Mouse (Mus musculus): ENCODE results near the gene 1810009A15Rik. TPM values are rescaled to one million over a fixed set of nuclear protein-coding genes. Genes with fewer than 3 reads are reported as not detected.
A peak's percentile ranks its signal among the peaks of the same experiment; 100 is the strongest.

1810009A15Rik gene
- polyA plus RNA-seq, 1 experiment from 2014 or later = 44.3 TPM

- peak overlapping the region; percentile 86 for H3K9ac ChIP-seq (ENCODE audit: low read depth, low read length)
- H3K36me3 ChIP-seq (ENCODE audit: control insufficient read depth, insufficient read depth, low read length) = peaks cover 26% of the 10 kb centered on the region
- ATAC-seq = no peak
- H3K4me2 ChIP-seq (ENCODE audit: low read length) = peak overlapping the region; percentile 81
- no peaks in the 10 kb centered on the region for H3K27me3 ChIP-seq (replicated peaks; ENCODE audit: control insufficient read depth, insufficient read depth, low read length)
- no peaks in the 10 kb centered on the region for H3K9me3 ChIP-seq (ENCODE audit: control insufficient read depth, low read length)
- H3K4me1 ChIP-seq (ENCODE audit: control insufficient read depth, insufficient read depth, low read depth, low read length) = peaks cover 11% of the 10 kb centered on the region
- WGBS = 78% methylated on average over 10 of the region's 10 CpGs
- peak overlapping the region; percentile 75 for H3K4me3 ChIP-seq (ENCODE audit: low read length)
- H3K27ac ChIP-seq (ENCODE audit: low read depth, low read length) = no peak overlapping the region
These were observed 16.3 kb upstream of the 1810009A15Rik start for GRCm38 (mm10) chr19:8872266-8872840.

- Histone ChIP-seq H3K27ac (ENCODE audit: low read depth, low read length) (no peak overlapping the region), H3K36me3 (ENCODE audit: control insufficient read depth, insufficient read depth, low read length) (peaks cover 30% of the 10 kb centered on the region), H3K4me3 (ENCODE audit: low read length) (no peak overlapping the region), H3K4me2 (ENCODE audit: low read length) (no peak overlapping the region), H3K9ac (ENCODE audit: low read depth, low read length) (no peak overlapping the region), H3K9me3 (ENCODE audit: control insufficient read depth, low read length) (no peaks in the 10 kb centered on the region), H3K27me3 (replicated peaks; ENCODE audit: control insufficient read depth, insufficient read depth, low read length) (no peaks in the 10 kb centered on the region), H3K4me1 (ENCODE audit: control insufficient read depth, insufficient read depth, low read depth, low read length) (peaks cover 18% of the 10 kb centered on the region)
- 96% methylated on average over 7 of the region's 7 CpGs for WGBS
- ATAC-seq = no peak
These were observed 13.6 kb upstream of the 1810009A15Rik start for GRCm38 (mm10) chr19:8875031-8875430.

- peak within 1 kb of the TSS; percentile 81 for H3K27ac ChIP-seq (ENCODE audit: low read depth, low read length)
- no peaks in the 10 kb centered on the region for H3K9me3 ChIP-seq (ENCODE audit: control insufficient read depth, low read length)
- H3K4me1 ChIP-seq (ENCODE audit: control insufficient read depth, insufficient read depth, low read depth, low read length) = peaks cover 9% of the 10 kb centered on the region
- H3K27me3 ChIP-seq (replicated peaks; ENCODE audit: control insufficient read depth, insufficient read depth, low read length) = no peaks in the 10 kb centered on the region
- WGBS = under 1% methylated on average over 42 of the region's 42 CpGs
- peak within 1 kb of the TSS; percentile 86 for H3K4me2 ChIP-seq (ENCODE audit: low read length)
- peak within 1 kb of the TSS; percentile 77 for H3K9ac ChIP-seq (ENCODE audit: low read depth, low read length)
- peak within 1 kb of the TSS; percentile 62 for H3K4me3 ChIP-seq (ENCODE audit: low read length)
- ATAC-seq = peak; percentile 96
- peaks cover 11% of the 10 kb centered on the region; the same call in 1 of the 2 replicates for H3K36me3 ChIP-seq (ENCODE audit: control insufficient read depth, insufficient read depth, low read length)
These were observed 8.2 kb upstream of the 1810009A15Rik start, which contains the start of gene Uqcc3 for GRCm38 (mm10) chr19:8880311-8881033. Gene Uqcc3, minus strand, starts transcription at chr19:8880923.

GRCm38 (mm10) chr19:8881034-8881392 lies 7.6 kb upstream of the 1810009A15Rik start:
- Histone ChIP-seq H3K9me3 (ENCODE audit: control insufficient read depth, low read length) (no peaks in the 10 kb centered on the region), H3K4me3 (ENCODE audit: low read length) (peak overlapping the region; percentile 62), H3K27me3 (replicated peaks; ENCODE audit: control insufficient read depth, insufficient read depth, low read length) (no peaks in the 10 kb centered on the region), H3K4me1 (ENCODE audit: control insufficient read depth, insufficient read depth, low read depth, low read length) (peaks cover 9% of the 10 kb centered on the region), H3K9ac (ENCODE audit: low read depth, low read length) (peak overlapping the region; percentile 77), H3K27ac (ENCODE audit: low read depth, low read length) (peak overlapping the region; percentile 81), H3K36me3 (ENCODE audit: control insufficient read depth, insufficient read depth, low read length) (peaks cover 7% of the 10 kb centered on the region; the same call in 1 of the 2 replicates), H3K4me2 (ENCODE audit: low read length) (peak overlapping the region; percentile 86)
- no peak for ATAC-seq
- WGBS = 23% methylated on average over 3 of the region's 3 CpGs

GRCm38 (mm10) chr19:8883616-8884015 lies 5.0 kb upstream of the 1810009A15Rik start, which contains the start of the genes Lbhd1 and Gm49403:
Gene Lbhd1, plus strand, starts transcription at chr19:8883732.
Gene Gm49403, plus strand, starts transcription at chr19:8883930.
- Histone ChIP-seq H3K4me3 (ENCODE audit: low read length) (no peak within 1 kb of the TSS), H3K4me2 (ENCODE audit: low read length) (no peak within 1 kb of the TSS), H3K27me3 (replicated peaks; ENCODE audit: control insufficient read depth, insufficient read depth, low read length) (no peaks in the 10 kb centered on the region), H3K27ac (ENCODE audit: low read depth, low read length) (no peak within 1 kb of the TSS), H3K4me1 (ENCODE audit: control insufficient read depth, insufficient read depth, low read depth, low read length) (peaks cover 15% of the 10 kb centered on the region), H3K9me3 (ENCODE audit: control insufficient read depth, low read length) (no peaks in the 10 kb centered on the region), H3K36me3 (ENCODE audit: control insufficient read depth, insufficient read depth, low read length) (no peaks in the 10 kb centered on the region), H3K9ac (ENCODE audit: low read depth, low read length) (no peak within 1 kb of the TSS)
- no peak for ATAC-seq
- 82% methylated on average over 3 of the region's 3 CpGs for WGBS

GRCm38 (mm10) chr19:8886916-8887584 lies 1.6 kb upstream of the 1810009A15Rik start:
- no peak overlapping the region; the same call in 1 of the 2 replicates for H3K9ac ChIP-seq (ENCODE audit: low read depth, low read length)
- peaks cover 13% of the 10 kb centered on the region for H3K4me1 ChIP-seq (ENCODE audit: control insufficient read depth, insufficient read depth, low read depth, low read length)
- H3K36me3 ChIP-seq (ENCODE audit: control insufficient read depth, insufficient read depth, low read length) = peaks cover 3% of the 10 kb centered on the region; the same call in 1 of the 2 replicates
- H3K27ac ChIP-seq (ENCODE audit: low read depth, low read length) = no peak overlapping the region
- no peaks in the 10 kb centered on the region for H3K9me3 ChIP-seq (ENCODE audit: control insufficient read depth, low read length)
- H3K4me3 ChIP-seq (ENCODE audit: low read length) = no peak overlapping the region
- 60% methylated on average over 1 of the region's 1 CpGs for WGBS
- no peaks in the 10 kb centered on the region for H3K27me3 ChIP-seq (replicated peaks; ENCODE audit: control insufficient read depth, insufficient read depth, low read length)
- ATAC-seq = no peak
- peak overlapping the region; percentile 71 for H3K4me2 ChIP-seq (ENCODE audit: low read length)

- peaks cover 15% of the 10 kb centered on the region for H3K4me1 ChIP-seq (ENCODE audit: control insufficient read depth, insufficient read depth, low read depth, low read length)
- H3K9me3 ChIP-seq (ENCODE audit: control insufficient read depth, low read length) = no peaks in the 10 kb centered on the region
- peak overlapping the region; percentile 65 for H3K4me3 ChIP-seq (ENCODE audit: low read length)
- peak overlapping the region; percentile 72 for H3K9ac ChIP-seq (ENCODE audit: low read depth, low read length)
- H3K27ac ChIP-seq (ENCODE audit: low read depth, low read length) = peak overlapping the region; percentile 77
- peaks cover 3% of the 10 kb centered on the region; the same call in 1 of the 2 replicates for H3K36me3 ChIP-seq (ENCODE audit: control insufficient read depth, insufficient read depth, low read length)
- H3K27me3 ChIP-seq (replicated peaks; ENCODE audit: control insufficient read depth, insufficient read depth, low read length) = no peaks in the 10 kb centered on the region
- H3K4me2 ChIP-seq (ENCODE audit: low read length) = peak overlapping the region; percentile 71
- WGBS = 15% methylated on average over 19 of the region's 19 CpGs
- ATAC-seq = no peak
These were observed 829 bp upstream of the 1810009A15Rik start for GRCm38 (mm10) chr19:8887585-8888463.

GRCm38 (mm10) chr19:8892829-8893766 lies 4.4 kb downstream of the 1810009A15Rik start, which contains the start of gene Ints5:
Gene Ints5, plus strand, starts transcription at chr19:8893005.
- 3% methylated on average over 50 of the region's 54 CpGs for WGBS
- peak within 1 kb of the TSS; percentile 84 for H3K4me2 ChIP-seq (ENCODE audit: low read length)
- peaks cover 23% of the 10 kb centered on the region for H3K4me1 ChIP-seq (ENCODE audit: control insufficient read depth, insufficient read depth, low read depth, low read length)
- peak within 1 kb of the TSS; percentile 70 for H3K9ac ChIP-seq (ENCODE audit: low read depth, low read length)
- peak within 1 kb of the TSS; percentile 60 for H3K27ac ChIP-seq (ENCODE audit: low read depth, low read length)
- peak within 1 kb of the TSS; percentile 54 for H3K4me3 ChIP-seq (ENCODE audit: low read length)
- ATAC-seq = peak; percentile 65
- H3K9me3 ChIP-seq (ENCODE audit: control insufficient read depth, low read length) = no peaks in the 10 kb centered on the region
- no peaks in the 10 kb centered on the region for H3K27me3 ChIP-seq (replicated peaks; ENCODE audit: control insufficient read depth, insufficient read depth, low read length)
- H3K36me3 ChIP-seq (ENCODE audit: control insufficient read depth, insufficient read depth, low read length) = peaks cover 13% of the 10 kb centered on the region
